Mouse (Mus musculus) forebrain, embryonic 16.5 days (tissue): ENCODE data around the gene Gm42878. TPM values are rescaled to one million over a fixed set of nuclear protein-coding genes. Genes with fewer than 3 reads are reported as not detected.

Experiments used
- ATAC-seq: fragments of 200-750 bp; cut with Nextera tagmentation; 2 replicates; pipeline ENCODE4 v1.8.0; 2017; ENCODE audit warnings: mild to moderate bottlenecking, moderate library complexity
- H3K27ac ChIP-seq: fragments of 300-500 bp; sonication (generic); 2 replicates; pipeline ENCODE4 v1.5.1; 2014; ENCODE audit warnings: low read length, control low read depth
- H3K27me3 ChIP-seq: fragments of 300-500 bp; sonication (generic); replicated peaks from 2 replicates; pipeline ENCODE4 v1.6.1; 2014; ENCODE audit warnings: low read length; ENCODE audit not compliant: control insufficient read depth, insufficient read depth
- H3K36me3 ChIP-seq: fragments of 300-500 bp; sonication (generic); 2 replicates; pipeline ENCODE4 v1.6.1; 2014; ENCODE audit not compliant: control insufficient read depth, insufficient read depth
- H3K4me1 ChIP-seq: fragments of 300-500 bp; sonication (generic); replicated peaks from 2 replicates; pipeline ENCODE4 v1.6.1; 2014; ENCODE audit warnings: low read length; ENCODE audit not compliant: control insufficient read depth, insufficient read depth
- H3K4me2 ChIP-seq: fragments of 300-500 bp; sonication (generic); 2 replicates; pipeline ENCODE4 v1.6.1; 2014; ENCODE audit warnings: mild to moderate bottlenecking, low read length, control low read depth
- H3K4me3 ChIP-seq: fragments of 300-500 bp; sonication (generic); replicated peaks from 2 replicates; pipeline ENCODE4 v1.5.1; 2014; ENCODE audit warnings: mild to moderate bottlenecking, low read length, control low read depth
- H3K9ac ChIP-seq: fragments of 300-500 bp; sonication (generic); replicated peaks from 2 replicates; pipeline ENCODE4 v1.6.1; 2014; ENCODE audit warnings: low read depth, low read length, control low read depth
- H3K9me3 ChIP-seq: fragments of 300-500 bp; sonication (generic); 2 replicates; pipeline ENCODE4 v1.6.1; 2016; ENCODE audit warnings: low read length; ENCODE audit not compliant: control insufficient read depth
- WGBS: fragments of 180-500 bp; shearing (Covaris S2); extraction: QIAGEN DNeasy Blood & Tissue Kit; methylation state at CpG from one replicate; pipeline ENCODE4 v1.1.7; 2014; 5-methylcytosine and 5-hydroxymethylcytosine counted together
- polyA plus RNA-seq: library from polyadenylated mRNA; unstranded; fragments of >200 nt; fragmentation: Nextera tagmentation; extraction: Ambion mirVana; gene quantifications from 2 replicates; pipeline ENCODE4 v1.2.1, GENCODE M21; 2015

The Gm42878 gene
- polyA plus RNA-seq, 1 experiment from 2014 or later = not detected

- no peak for ATAC-seq
- 76% methylated on average over 8 of the region's 9 CpGs for WGBS
- Histone ChIP-seq H3K36me3 (peaks cover 3% of the 10 kb centered on the region; the same call in 1 of the 2 replicates), H3K27me3 (no peaks in the 10 kb centered on the region), H3K9ac (no peak overlapping the region), H3K4me1 (no peaks in the 10 kb centered on the region), H3K4me2 (no peak overlapping the region), H3K4me3 (no peak overlapping the region), H3K9me3 (no peaks in the 10 kb centered on the region), H3K27ac (no peak overlapping the region)
Measured at GRCm38 (mm10) chr5:121569881-121570420, 24.7 kb upstream of the Gm42878 start.

- H3K9me3 ChIP-seq = no peaks in the 10 kb centered on the region
- ATAC-seq = no peak
- 92% methylated on average over 16 of the region's 16 CpGs for WGBS
Measured at GRCm38 (mm10) chr5:121566035-121566681, 20.9 kb upstream of the Gm42878 start.

GRCm38 (mm10) chr5:121564468-121564895 lies 19.2 kb upstream of the Gm42878 start:
- Histone ChIP-seq H3K4me3 (no peak overlapping the region), H3K9me3 (no peaks in the 10 kb centered on the region), H3K36me3 (no peaks in the 10 kb centered on the region), H3K27me3 (no peaks in the 10 kb centered on the region), H3K4me2 (peak overlapping the region; percentile 19; the same call in 1 of the 2 replicates), H3K4me1 (0 out of 2 replicates have a peak, but pooled peaks cover 2% of the 10 kb centered on the region), H3K27ac (no peak overlapping the region), H3K9ac (0 out of 2 replicates have a peak overlapping the region, but pooled peaks have one; percentile 19)
- ATAC-seq = peak; percentile 31; the same call in 1 of the 2 replicates
- 13% methylated on average over 11 of the region's 11 CpGs for WGBS

More at GRCm38 (mm10) chr5:121566035-121566681, 20.9 kb upstream of the Gm42878 start:
- H3K27me3 ChIP-seq = no peaks in the 10 kb centered on the region
- H3K4me2 ChIP-seq = no peak overlapping the region
- 0 out of 2 replicates have a peak, but pooled peaks cover 2% of the 10 kb centered on the region for H3K4me1 ChIP-seq
- no peak overlapping the region for H3K9ac ChIP-seq
- H3K36me3 ChIP-seq = no peaks in the 10 kb centered on the region
- no peak overlapping the region for H3K4me3 ChIP-seq
- H3K27ac ChIP-seq = no peak overlapping the region

GRCm38 (mm10) chr5:121562436-121562835 lies 17.2 kb upstream of the Gm42878 start:
- Histone ChIP-seq H3K4me3 (no peak overlapping the region), H3K36me3 (no peaks in the 10 kb centered on the region), H3K27ac (no peak overlapping the region), H3K4me2 (no peak overlapping the region), H3K27me3 (no peaks in the 10 kb centered on the region), H3K9me3 (no peaks in the 10 kb centered on the region), H3K9ac (no peak overlapping the region), H3K4me1 (0 out of 2 replicates have a peak, but pooled peaks cover 2% of the 10 kb centered on the region)
- no peak for ATAC-seq
- 88% methylated on average over 3 of the region's 3 CpGs for WGBS

- 89% methylated on average over 7 of the region's 7 CpGs for WGBS
Measured at GRCm38 (mm10) chr5:121549196-121549595, 3.9 kb upstream of the Gm42878 start.

GRCm38 (mm10) chr5:121547084-121547483 lies 1.8 kb upstream of the Gm42878 start:
- H3K9ac ChIP-seq = no peak overlapping the region
- peaks cover 32% of the 10 kb centered on the region for H3K4me1 ChIP-seq

More at GRCm38 (mm10) chr5:121549196-121549595, 3.9 kb upstream of the Gm42878 start:
- Histone ChIP-seq H3K4me2 (no peak overlapping the region), H3K27me3 (no peaks in the 10 kb centered on the region), H3K27ac (no peak overlapping the region), H3K9ac (no peak overlapping the region), H3K9me3 (no peaks in the 10 kb centered on the region), H3K36me3 (no peaks in the 10 kb centered on the region), H3K4me3 (no peak overlapping the region), H3K4me1 (peaks cover 14% of the 10 kb centered on the region)
- ATAC-seq = no peak

GRCm38 (mm10) chr5:121546530-121546895 lies 1.2 kb upstream of the Gm42878 start:
- WGBS = 39% methylated on average over 6 of the region's 6 CpGs
- Histone ChIP-seq H3K9me3 (no peaks in the 10 kb centered on the region), H3K4me1 (peaks cover 33% of the 10 kb centered on the region), H3K27ac (no peak overlapping the region), H3K9ac (no peak overlapping the region), H3K4me2 (peak overlapping the region; percentile 58), H3K36me3 (no peaks in the 10 kb centered on the region), H3K27me3 (no peaks in the 10 kb centered on the region), H3K4me3 (peak overlapping the region; percentile 90)
- ATAC-seq = no peak

More at GRCm38 (mm10) chr5:121547084-121547483, 1.8 kb upstream of the Gm42878 start:
- no peaks in the 10 kb centered on the region for H3K9me3 ChIP-seq
- WGBS = 95% methylated on average over 3 of the region's 3 CpGs
- no peak overlapping the region for H3K27ac ChIP-seq
- no peak for ATAC-seq
- H3K27me3 ChIP-seq = no peaks in the 10 kb centered on the region
- no peaks in the 10 kb centered on the region for H3K36me3 ChIP-seq
- no peak overlapping the region for H3K4me3 ChIP-seq
- no peak overlapping the region for H3K4me2 ChIP-seq

GRCm38 (mm10) chr5:121545793-121546529 lies 679 bp upstream of the Gm42878 start, which contains the start of gene Mapkapk5:
TSS of gene Mapkapk5 (minus strand) at chr5:121545905.
- peaks cover 33% of the 10 kb centered on the region for H3K4me1 ChIP-seq
- H3K4me3 ChIP-seq = peak within 1 kb of the TSS; percentile 90
- H3K27ac ChIP-seq = peak within 1 kb of the TSS; percentile 96
- ATAC-seq = peak; percentile 96
- no peaks in the 10 kb centered on the region for H3K36me3 ChIP-seq
- no peaks in the 10 kb centered on the region for H3K27me3 ChIP-seq
- peak within 1 kb of the TSS; percentile 82 for H3K4me2 ChIP-seq
- WGBS = 1% methylated on average over 55 of the region's 55 CpGs
- H3K9ac ChIP-seq = peak within 1 kb of the TSS; percentile 90
- H3K9me3 ChIP-seq = no peaks in the 10 kb centered on the region

- no peak for ATAC-seq
- peaks cover 33% of the 10 kb centered on the region for H3K4me1 ChIP-seq
- H3K27me3 ChIP-seq = no peaks in the 10 kb centered on the region
- H3K4me3 ChIP-seq = no peak overlapping the region
- H3K27ac ChIP-seq = no peak overlapping the region
- H3K36me3 ChIP-seq = no peaks in the 10 kb centered on the region
- H3K9me3 ChIP-seq = no peaks in the 10 kb centered on the region
- no peak overlapping the region for H3K9ac ChIP-seq
- H3K4me2 ChIP-seq = no peak overlapping the region
- 78% methylated on average over 3 of the region's 3 CpGs for WGBS
Measured at GRCm38 (mm10) chr5:121543370-121543769, 1.9 kb downstream of the Gm42878 start.
